Mouse (Mus musculus): Measurements from ENCODE around the gene Fbxw4.
"Not testable (repeated sequence)": the region's sequence is repeated elsewhere in the genome, so short reads cannot be mapped to it uniquely, and the experiment has no call there.

Gene Fbxw4

DNA sequence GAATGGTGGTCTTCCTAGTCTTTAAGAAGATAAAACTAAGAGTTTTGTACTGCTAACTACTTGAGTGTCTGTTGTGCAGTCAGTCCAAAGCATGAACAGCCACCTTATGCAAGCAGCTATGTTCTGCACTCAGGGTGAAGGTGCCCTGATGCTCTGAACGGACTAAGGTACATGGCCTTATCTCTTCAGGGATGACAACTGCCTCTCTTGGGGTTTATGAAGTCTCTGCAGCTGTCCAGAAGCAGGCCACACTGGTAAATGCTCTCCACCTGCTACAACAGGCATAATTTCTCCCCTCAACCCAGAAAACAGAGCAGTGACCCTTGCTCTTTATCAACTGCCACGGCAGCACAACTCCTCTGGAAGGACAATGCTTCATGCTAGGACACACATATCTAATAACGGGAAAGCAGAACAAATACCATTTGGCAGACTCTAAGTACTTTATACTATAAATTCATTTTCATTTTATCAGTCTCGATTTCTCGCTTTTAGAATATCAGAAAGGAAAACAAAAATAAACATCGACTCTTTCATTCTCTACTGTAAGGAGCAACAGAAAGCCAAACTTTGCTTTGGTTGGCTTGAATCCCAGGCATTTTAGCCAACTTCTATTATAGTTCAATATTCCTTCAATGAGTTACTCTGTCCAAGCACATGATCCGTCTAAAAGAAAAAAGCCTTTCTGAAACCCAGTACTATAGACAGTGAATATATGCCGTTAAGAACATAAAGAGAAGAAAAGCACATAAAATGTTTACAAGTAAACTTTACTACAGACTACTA lies 3.1 kb downstream of the Fbxw4 start:
- DNase-seq (ENCODE audit: low read depth, low spot score), result no peak

DNA sequence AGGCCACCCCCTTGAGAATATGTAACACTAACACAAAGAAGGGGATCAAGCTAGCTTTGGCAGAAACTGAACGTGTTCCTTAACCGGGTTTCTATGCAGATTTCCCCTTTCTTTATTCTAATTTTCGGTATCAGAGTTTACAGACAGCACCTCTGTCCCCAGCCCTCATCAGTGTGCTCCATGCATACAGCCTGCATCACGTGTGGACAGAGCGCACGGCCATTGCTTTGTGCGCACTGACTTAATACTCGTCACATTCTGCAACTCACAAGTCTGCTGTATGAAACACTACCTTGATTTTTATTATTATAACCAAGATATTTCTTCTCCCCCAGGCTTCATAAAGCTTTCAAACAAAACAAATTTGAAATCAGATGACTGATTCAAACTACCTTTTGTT lies 4.2 kb downstream of the Fbxw4 start:
- DNase-seq (ENCODE audit: low read depth, low spot score), result no peak

DNA sequence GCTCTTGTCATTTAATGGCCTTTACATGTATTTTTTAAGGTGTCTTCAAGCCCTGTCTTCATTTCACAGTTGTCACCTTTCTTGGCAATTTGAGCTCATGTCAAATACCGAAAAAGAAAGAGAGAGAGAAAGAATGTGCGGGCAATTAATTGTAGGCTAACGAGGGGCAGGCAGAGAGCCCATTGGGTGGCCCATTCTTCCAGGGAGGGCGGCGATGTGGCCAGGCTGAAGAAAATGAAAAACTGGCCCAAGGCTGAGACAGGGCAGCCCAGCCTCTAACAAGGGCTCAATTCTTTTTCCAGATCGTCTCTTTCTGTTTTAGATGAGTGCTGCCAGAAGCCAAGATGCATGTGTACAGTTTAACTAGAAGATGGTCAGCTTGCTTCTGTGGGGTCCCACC lies 6.1 kb downstream of the Fbxw4 start:
- no peak for DNase-seq (ENCODE audit: low read depth, low spot score)

DNA sequence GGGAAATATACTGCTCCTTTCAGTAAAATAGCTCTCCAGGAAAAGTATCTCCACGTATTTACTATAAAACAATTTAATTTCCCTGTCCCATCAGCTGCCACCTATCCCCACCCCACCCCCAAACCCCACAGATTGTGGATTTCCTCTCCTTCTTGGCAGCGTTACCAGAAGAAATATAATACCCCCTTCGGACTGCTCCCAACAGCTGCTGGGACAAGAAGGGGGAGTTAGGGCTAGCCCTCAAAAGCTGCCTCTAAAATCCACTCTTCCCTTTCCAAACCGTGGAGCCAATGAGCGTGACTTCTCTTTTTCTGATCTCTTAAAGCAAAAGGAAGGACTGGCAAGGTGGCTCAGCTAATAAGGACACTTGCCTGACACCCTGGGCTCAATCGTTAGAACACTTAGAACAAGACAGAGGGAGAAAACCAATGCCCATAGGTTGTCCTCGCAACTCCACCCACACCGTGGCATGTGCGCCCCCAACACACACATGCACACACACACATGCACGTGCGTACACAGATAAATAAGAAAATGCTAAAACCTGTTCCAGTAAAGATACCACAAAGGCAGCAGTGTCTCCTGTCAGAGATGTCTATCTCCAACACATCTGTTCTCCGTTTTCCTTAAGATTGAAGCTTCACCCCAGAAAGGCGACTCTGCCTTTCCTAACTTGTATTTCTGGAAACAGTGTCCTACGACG lies 7.7 kb downstream of the Fbxw4 start:
- no peak for DNase-seq (ENCODE audit: low read depth, low spot score)

DNA sequence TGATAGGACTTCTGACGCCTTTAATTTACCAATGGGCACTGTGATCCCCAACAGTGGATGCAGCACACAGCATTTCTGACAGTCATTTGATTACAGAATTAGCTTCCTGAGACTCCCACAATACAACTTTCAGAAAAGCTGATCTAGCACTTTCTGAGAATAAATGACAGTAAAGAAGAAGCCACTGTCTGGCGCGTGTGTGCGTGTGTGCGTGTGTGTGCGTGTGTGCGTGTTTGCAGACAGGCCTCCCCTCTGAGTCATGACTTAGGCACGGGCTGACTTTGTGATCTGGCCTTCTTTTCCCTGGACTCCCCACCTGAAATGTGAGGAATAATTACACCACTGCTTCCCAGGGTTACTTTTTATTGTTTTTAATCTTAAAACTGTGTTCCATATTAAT lies 8.6 kb downstream of the Fbxw4 start:
- no peak for DNase-seq (ENCODE audit: low read depth, low spot score)

DNA sequence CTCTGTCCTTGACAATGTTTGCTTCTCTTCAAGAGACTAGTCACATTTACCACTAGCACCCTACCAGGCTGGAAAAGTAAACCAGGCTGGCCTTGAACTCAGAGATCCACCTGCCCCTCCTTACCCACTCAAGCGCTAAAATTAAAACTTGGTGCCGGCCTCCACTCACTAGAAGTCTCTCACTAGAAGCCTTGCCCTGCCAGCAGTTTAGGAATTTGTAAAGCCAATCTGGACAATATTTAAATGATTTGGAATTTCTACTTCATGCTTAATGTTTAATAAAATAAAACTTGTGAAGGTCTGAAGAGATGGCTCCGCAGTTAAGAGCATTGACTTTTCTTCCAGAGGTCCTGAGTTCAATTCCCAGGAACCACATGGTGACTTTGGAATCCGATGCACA lies 10.3 kb downstream of the Fbxw4 start:
- DNase-seq (ENCODE audit: low read depth, low spot score), result no peak

DNA sequence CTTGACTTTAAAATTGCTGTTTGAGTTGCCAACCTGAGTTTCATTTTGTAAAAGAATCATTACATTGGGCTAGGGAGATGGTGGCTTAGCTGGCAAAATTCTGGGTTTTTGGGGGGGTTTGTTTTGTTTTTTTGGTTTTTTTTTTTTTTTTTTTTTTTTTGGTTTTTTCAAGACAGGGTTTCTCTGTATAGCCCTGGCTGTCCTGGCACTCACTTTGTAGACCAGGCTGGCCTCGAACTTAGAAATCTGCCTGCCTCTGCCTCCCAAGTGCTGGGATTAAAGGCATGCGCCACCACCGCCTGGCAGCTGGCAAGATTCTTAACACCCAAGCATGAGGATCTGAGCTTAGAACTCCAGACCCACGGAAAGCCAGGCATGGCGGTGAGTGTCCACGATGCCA lies 11.6 kb downstream of the Fbxw4 start:
- DNase-seq (ENCODE audit: low read depth, low spot score), result not testable (repeated sequence)

DNA sequence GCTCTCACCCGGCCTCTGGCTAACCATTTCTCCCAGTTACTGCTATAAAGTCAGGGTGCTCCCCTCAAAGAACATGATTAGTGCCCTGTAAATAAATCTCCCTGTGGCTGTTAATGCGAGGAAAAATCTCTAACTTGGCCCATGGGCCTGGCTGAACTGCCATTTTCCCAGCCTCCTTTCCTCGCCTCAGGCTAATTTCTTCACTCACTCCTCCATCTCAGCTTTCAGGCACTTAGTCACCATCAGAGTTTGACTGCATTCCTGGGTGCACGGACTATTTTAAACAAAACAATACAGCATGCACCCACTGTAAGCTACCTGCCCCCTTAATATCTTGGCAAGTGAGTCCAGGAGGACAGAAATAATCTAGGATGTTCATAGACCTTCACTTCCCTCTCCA lies 13.2 kb downstream of the Fbxw4 start:
- DNase-seq (ENCODE audit: low read depth, low spot score), result no peak

DNA sequence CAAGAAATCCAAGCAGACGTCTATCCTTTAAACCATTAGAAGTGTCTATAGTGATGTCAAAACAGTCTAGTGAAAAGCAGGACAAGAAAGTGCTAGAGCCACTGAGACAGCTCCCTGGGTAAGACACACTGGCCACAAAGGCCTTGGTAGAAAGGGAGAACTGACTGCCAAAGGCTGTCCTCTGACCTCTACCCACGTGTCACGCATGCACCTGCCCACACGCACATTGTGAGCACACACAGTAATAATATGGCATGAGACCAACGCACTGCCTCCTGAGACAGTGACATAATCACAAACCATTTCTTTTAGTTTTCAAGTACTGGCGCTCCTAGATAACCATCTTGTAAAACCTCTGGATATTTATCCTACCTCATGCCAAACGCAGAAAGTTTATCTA lies 19.4 kb downstream of the Fbxw4 start:
- no peak for DNase-seq (ENCODE audit: low read depth, low spot score)

DNA sequence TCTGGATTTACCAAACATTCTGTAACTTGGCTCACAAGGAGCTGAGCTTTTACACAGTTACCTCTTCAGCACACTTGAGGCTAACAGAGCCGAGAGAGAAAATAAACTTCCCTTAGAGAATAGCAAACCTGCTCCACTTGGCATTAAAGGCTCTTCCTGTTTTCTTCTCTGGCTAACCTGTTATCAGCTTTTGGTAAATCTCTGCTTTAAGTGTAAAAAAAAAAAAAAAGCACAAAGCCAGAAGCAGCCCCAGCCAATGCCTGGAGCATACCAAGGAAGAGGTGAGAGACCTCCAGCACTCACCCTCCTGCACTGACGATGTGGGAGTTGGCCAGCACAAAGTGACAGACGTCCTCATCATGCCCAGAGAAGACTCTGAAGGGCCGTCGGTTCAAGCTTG lies 24.2 kb downstream of the Fbxw4 start:
- no peak for DNase-seq (ENCODE audit: low read depth, low spot score)

DNA sequence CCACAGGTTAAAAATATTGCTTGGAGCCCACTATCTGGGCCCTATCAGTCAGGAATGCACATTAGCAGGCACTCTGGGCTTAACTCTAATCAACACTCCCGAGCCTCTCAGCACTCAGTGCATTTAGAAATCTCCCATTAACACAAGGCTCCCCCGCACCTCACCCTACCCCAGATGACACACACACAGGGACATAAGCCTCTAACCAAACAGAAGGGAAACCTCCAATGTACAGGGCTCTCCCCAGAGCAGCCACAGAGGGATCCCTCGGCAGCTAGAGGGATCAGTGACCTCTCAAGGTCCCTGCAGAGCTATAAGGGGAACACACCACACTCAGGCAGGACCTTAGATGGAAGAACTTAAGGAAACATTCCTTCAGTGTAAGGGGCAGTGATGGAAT lies 28.5 kb downstream of the Fbxw4 start:
- DNase-seq (ENCODE audit: low read depth, low spot score), result no peak

DNA sequence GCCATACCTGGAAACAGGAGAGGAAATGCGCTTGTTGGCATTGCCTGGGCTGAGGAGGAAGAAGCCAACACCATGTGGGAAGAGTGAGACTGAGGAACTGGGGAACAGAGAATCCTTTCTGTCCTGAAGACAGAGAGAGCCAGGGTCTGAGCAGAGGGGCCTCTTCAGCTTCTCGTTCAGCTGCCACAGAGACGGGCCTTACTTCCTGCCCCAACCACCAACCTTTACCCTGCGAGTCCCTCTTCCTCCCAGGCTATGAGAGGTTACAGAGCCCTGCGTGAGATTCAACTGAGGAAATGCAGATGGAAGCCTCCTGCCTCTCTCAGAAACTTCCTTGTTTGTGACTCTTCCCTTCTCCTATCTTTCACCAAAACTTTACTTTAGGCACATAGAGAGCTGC lies 29.2 kb downstream of the Fbxw4 start:
- no peak for DNase-seq (ENCODE audit: low read depth, low spot score)

DNA sequence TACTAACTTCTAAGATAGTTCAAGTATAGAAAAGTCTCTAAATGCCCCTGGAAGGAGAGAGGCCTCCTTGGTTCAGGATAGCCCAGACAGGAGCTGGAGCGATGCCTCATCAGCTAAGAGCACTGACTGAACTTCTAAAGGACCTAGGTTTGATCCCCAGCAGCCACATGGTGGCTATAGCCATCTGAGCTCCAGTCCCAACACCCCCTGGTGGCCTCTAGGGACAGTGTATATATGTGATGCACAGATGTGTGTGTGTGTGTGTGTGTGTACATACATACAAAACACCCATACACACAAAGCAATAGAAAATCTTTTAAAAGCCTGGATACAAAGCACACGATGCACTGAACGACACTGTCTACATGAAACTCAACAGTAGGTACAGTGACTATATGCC lies 30.9 kb downstream of the Fbxw4 start:
- DNase-seq (ENCODE audit: low read depth, low spot score), result no peak

DNA sequence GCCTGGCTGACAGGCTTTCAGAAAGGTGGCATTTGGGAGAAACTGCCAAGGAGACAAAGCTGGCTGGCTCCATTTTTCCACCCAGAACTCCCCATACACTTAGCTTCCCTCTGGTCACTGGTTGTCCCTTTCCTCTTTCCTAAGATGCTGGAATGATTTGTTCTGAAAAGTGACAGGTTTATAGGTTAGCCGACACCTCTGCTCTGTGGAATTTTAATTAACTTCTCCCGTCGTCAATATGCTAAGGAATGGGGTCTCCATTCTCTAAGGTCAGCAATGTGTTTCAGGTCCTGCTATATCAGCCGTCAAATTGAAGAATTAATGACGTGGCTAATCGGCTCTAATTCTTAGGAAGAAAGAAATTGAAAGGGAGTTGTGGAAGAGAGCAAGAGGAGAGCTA lies 31.5 kb downstream of the Fbxw4 start:
- DNase-seq (ENCODE audit: low read depth, low spot score), result no peak

DNA sequence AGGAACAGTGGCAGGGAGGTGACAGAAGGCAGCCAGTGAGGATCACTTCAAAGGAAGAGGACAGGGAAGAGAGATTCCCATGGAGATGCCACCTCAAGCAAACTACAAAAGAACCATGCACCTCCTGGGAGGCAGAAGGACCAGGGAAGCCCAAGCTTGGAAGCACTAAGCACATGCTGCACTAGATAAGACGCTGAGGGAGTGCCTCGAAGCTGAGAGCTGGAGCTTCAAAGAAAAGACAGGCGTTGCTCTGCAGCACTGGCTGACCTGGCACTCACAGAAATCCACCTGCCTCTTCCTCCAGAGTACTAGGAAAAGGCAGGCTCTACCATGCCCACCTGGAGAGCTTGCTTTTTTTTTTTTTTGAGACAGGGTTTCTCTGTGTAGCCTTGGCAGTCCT lies 33.1 kb downstream of the Fbxw4 start:
- DNase-seq (ENCODE audit: low read depth, low spot score), result no peak

DNA sequence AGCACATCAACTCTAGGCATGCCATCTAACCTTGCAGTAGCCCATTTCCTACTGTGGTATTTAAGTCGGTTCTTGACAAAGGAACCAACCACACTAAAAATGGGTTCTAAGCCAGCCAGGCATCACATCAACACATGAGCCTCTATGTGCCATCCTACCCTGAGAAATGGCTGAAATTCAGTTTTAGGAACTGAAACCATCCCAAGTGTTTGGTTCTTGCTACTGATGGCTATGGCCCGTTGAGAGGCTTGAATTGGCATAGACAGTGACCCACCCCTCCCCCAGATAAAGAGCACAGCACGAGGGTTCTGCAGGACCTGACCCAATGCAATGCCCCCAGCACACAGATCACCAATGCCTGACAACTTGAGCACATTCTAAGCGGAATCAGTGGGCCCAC lies 36.4 kb downstream of the Fbxw4 start:
- no peak for DNase-seq (ENCODE audit: low read depth, low spot score)

DNA sequence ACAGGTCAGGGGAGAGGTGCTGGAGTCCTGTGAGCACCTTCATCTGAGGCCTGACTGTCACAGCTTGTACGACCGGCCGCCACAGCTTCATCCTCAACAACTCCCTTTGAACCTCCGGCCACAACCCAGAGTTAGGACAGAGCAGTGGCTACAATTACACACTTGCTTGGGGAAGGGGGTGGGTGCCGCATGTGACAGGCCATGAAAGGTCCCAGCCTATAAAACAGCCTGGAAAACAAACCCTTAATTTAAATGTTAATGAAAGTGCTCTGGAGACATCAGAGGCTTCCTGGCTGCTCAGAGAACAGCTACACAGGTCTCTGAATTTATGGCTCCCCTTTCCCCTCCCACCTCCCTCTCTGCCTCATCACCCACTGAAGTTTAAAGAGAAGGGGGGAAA lies 38.0 kb downstream of the Fbxw4 start:
- no peak for DNase-seq (ENCODE audit: low read depth, low spot score)

DNA sequence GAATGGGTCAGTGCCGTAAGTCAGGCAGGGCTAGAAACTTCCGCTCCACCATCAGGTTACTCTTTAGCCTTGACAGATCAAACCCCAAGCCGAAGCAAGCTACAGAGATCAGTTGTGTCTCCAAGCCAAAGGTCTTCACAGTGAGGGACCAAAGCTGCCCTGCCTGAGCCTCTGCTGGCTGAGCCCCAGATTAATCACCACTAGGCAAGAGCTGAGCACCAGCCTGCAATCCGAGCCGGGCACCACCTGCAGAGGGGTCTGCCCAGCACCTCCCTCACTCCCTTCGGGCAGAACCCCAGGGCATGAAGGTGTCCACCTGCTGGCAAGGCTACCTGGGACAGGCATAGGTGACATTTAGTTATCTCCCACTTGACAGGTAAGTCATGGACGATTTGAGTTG lies 39.1 kb downstream of the Fbxw4 start:
- no peak for DNase-seq (ENCODE audit: low read depth, low spot score)

DNA sequence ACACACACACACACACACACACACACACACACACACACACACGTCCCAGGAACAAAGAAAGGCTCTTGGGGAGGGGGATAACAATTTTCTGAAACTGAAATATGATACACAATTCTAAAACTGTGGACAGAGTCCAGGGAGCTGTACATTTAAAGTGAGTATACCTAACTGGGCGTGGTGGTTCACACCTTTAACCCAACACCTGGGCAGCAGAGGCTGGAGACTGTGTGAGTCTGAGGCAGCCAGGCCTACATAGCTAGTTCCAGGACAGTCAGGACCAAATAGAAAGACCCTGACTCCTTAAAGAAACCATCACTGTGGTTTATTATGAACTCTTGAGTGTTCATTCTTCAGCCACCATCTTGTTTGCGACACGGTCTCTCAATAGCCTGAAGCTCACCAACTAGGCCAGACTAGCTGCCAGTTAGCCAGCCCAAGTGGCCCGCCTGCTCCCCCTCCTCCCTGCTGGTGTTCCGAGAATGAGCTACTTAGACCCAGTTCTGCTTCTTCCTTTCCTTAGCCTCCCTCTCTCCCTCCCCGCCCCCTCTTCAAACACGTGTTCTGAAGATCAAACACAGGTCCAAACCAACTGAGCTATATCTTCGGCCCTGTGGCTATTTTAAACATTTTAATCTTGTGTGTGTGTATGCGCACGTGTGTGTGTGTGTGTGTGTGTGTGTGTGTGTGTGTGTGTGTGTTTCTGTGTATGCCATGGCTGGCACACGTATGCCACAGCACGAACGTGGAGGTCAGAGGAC lies 40.2 kb downstream of the Fbxw4 start:
- DNase-seq (ENCODE audit: low read depth, low spot score), result no peak

DNA sequence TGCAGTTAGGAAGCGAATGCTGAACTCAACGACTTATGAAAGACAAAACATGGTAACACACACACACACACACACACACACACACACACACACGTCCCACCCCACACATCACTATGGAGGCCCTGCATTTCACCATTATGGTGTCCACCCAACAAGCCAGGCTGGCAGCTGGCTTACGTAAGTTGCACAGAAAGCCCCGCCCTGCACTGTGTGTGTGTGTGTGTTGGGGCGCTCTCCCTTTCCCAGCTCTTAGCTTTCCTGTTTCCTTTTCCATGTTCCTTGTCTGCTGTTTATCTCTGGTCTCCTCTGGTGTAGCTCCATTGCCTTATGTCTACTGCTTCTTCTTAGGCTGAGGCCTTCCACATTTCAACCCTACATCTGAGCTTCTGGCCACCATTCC lies 41.9 kb downstream of the Fbxw4 start:
- DNase-seq (ENCODE audit: low read depth, low spot score), result no peak

DNA sequence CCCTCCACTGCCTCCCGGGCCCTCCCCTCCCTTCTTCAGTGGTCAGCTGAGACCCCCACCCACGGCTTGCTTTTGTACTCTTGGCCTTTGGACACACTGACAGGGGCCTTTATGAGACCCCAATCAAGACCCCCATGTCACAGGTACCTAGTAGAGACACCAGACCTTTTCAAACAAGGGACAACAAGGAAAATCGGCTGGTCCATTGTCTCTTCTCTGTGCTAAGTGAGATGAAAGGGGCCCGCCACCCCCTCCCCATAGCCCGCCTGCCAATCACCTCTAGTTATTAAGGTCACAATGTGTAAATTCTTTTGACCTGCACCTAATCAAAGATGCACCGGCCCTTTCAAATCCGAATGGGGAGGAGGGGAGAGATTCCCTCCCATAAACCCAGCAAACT lies 43.4 kb downstream of the Fbxw4 start:
- no peak for DNase-seq (ENCODE audit: low read depth, low spot score)

DNA sequence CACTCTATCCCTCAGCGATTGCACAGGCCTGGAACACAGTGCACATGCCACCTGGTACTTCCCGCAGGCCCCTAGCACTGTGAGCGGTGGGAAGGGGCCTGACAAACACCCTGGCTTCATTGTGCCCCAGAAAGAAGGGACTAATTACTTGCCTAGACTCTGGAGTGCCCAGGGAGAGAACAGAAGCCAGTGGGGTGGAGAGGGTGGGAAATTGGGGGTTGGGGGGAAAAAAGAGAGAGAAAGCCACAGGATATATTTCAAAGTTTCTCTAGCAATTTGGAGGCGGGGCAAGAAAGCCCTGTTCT lies 43.9 kb downstream of the Fbxw4 start:
- no peak for DNase-seq (ENCODE audit: low read depth, low spot score)

Data from telencephalon, adult 2 months (tissue).